Mouse (Mus musculus) embryo, embryonic 10 days (tissue): ENCODE measurements around the gene Ttc39a.
"Not testable (repeated sequence)": the region's sequence is repeated elsewhere in the genome, so short reads cannot be mapped to it uniquely, and the experiment has no call there.

ENCODE experiments used
- DNase-seq: peaks from one replicate; pipeline ENCODE4 v3.0.0-alpha.2; 2015; ENCODE audit warnings: low spot score

The Ttc39a gene

DNA sequence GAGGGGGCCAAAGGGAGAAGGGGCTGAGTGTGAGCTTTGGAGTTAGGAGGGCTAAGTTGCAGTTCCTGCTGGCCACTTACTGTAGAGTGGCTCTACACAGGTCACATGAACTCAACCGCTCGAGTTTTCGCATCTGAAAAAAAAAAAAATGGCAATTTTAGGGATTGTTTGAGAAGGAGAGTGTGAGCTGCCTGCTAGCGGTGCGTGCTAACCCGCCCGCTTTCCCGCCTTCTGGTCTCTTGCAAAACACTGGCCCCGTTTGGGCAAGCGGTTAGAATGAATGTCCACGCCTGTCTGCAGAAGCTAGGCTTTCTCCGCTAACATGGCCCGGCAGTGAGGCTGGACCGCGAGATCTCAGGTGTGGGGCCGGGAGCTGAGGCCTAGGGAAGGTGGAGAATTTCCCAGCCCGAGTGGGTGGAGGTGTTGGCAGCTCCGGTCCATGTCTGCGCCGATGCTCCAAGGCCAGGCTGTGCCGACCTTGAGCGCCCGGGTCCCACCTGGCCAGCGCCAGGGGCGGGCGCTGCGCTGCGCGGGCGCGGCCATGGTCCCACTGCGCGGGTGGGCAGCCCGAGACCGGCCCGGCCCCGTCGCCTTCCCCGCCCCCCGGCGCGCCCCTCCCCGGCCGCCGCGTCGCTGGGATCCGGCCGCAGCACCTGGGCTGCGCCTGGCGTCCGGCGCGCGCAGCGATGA lies at the start of gene Ttc39a:
TSS of gene Ttc39a (plus strand) at position 138 of the 690 bp plus-strand sequence.
- DNase-seq: peak; percentile 62

DNA sequence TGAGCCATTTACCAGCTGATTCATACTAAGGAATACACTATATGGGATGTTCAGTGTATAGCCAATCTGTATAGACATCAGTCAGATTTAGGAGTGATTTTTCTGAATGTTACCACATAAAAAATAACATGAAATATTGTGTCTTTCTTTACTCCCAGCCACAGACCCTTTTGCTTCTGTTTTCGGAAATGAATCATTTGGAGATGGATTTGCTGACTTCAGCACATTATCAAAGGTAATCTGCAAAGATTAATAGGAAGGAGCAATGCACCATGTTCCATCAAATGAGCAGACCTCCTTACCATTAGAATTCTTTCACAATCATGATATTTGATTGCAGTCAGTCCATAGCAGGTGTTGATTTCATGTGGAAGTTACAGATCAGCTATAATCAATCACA lies 28.3 kb upstream of the Ttc39a start:
- DNase-seq: no peak

DNA sequence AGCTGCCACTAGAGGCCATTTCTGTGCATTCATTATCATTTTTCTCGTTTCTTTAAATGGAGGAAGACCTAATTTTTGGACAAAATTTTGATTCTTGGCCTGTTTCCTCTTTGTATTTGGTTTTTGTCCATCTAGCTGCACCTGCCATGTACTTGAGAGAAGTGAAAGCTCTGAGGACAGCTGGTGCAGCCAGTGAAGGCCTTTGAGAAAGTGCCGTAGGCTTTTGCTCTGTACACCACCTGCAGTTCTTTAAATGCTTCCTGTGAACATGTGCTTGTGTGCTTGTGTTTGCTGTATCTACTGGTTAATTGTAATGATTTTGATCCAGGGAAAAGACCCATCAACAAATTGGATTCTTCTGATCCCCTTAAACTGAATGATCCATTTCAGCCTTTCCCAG lies 24.0 kb upstream of the Ttc39a start:
- DNase-seq: no peak

DNA sequence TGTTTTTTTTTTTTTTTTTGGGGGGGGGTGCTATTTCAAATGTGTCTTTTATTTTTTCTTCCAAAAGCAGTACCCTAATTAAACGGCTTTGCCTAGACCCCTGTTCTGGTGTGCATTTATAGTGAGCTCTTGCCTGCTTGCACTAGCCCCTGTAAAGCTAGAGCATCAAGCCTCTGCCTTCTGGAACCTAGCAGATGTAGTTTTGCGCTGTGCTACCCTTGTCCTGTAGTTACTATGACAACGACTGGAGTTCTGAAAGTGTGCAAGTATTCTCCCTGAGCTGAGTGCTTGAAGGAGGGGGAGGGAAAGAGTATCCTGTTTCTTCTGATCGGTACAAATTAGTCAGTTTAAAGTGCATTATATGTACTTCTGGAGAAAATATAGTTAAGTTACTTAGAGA lies 20.8 kb upstream of the Ttc39a start:
- DNase-seq: peak; percentile 59

GRCm38 (mm10) chr4:109393229-109393779 lies 13.1 kb upstream of the Ttc39a start:
- no peak for DNase-seq

DNA sequence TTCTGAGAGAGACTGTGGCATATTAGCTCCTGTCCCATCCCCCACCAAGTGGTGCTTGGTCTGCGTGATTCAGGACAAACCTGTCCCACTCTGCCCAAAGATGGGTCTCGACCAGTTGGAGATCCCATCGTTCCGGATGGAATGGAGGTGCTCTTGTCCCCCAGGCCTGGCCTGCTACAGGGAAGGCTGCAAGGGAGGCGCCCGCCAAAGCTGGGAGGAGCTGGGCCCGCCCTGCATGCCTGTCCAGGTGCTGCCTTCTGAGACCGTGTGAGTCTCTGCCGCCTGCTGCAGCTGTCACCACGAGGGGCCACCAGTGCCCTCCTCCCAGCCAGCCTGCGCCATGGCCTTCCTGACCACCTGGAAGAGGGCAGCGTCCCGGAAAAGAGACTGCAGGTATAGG lies 12.5 kb upstream of the Ttc39a start:
- DNase-seq: peak; percentile 12

GRCm38 (mm10) chr4:109394314-109395074 lies 11.9 kb upstream of the Ttc39a start:
- no peak for DNase-seq

GRCm38 (mm10) chr4:109400366-109400980 lies 6.0 kb upstream of the Ttc39a start:
- no peak for DNase-seq

DNA sequence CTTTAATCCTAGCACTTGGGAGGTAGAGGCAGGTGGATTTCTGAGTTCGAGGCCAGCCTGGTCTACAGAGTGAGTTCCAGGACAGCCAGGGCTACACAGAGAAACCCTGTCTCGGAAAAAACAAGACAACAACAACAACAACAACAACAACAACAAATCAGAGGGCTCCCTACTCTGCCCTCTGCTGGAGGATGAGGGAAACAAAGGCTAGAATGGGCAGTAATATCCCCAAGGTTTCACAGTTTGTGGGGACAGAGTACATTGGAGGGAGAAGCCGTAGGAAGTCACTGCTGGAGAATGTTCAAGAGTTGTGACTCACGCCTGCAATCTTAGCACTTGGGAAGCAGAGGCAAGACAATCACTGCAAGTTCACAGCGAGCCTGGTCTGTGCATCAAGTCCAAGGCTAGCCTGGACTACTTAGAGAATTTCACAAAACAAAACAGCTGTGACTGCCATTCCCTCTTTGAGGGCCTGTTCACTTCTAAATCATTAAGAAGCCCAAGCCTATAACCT lies 5.2 kb upstream of the Ttc39a start:
- no peak for DNase-seq

DNA sequence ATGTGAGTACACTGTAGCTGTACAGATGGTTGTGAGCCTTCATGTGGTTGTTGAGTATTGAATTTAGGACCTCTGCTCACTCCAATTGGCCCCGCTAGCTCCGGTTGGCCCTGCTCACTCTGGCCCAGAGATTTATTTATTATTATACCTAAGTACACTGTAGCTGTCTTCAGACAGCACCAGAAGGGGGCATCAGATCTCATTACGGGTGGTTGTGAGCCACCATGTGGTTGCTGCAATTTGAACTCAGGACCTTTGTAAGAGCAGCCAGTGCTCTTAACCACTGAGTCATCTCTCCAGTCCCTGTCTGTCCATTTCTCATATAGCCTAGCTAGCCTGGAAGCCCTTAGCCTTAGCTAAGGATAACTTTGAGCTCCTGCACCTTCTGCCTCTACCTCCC lies 1.5 kb upstream of the Ttc39a start:
- DNase-seq: not testable (repeated sequence)

DNA sequence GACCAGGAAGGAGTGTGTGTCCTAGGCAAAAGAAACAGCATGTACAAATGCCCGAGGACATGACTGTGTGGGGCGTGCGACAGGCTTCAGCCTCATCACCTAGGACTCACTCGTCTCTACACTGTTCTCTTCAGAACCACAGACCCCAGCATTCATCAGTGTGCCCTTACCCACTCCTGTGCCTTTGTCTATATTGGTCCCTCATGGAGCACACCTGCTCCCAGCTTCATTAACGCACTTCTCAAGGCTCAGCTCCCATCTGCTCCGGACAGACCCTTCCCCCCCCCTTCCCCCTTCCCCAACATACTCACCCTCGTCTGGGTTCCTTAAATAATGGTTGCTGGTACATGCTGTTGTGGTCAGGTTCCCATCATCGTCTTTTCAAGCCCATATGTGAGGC lies 1.0 kb upstream of the Ttc39a start:
- no peak for DNase-seq

- peak; percentile 75 for DNase-seq
Measured at GRCm38 (mm10) chr4:109406054-109406485, 353 bp upstream of the Ttc39a start.

DNA sequence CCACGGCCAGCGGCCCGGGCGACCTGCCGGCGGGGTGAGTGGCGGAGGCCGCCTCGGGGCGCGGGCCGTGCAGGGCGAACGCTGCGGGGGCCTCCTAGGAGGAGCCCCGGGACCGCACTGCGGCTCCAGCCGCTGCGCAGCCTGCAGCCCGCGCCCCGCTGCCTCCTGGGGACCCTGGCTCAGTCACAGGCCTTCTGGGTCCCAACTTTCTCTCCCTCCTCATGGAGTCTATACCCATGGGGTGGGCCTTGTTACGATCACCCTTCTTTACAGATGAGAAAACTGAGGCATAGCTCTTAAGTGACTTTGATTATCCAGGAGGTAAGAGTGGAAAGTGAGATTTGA lies 725 bp downstream of the Ttc39a start:
- DNase-seq: no peak

GRCm38 (mm10) chr4:109407701-109408485 lies 1.5 kb downstream of the Ttc39a start:
- no peak for DNase-seq

DNA sequence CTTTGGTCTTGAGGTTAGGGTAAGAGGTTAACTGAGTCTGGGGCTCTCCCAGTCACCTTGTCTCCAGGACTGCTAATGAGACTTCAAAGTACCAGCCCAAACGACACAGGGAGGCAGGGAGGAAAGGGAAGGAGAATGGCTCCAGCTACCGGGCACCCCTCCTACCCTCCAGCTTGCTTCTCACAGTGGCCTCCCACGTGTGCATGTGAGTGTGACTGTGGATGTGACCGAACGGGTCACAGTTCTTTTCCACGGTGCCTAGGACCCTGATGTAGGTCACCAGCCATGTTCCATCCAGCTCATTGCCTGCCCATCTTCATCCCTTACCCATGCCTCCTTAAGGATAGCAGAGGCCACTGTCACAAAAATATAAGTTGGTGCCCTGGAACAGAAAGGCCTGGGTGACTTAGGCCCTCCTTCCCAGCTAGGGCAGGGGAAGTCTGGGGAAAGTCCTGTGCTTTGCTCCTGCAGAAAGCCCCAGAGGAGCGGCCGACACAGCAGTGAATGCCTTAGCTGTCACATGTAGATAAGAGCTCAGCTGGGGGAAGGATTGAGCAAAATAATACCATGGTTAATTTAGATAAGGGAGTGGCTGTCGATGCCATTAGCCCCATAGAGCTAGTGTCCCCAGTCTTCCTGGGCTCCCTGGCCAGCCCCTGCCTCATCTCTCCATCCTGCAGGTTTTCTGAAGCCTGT lies 4.4 kb downstream of the Ttc39a start:
- DNase-seq: no peak

- DNase-seq: no peak
Measured at GRCm38 (mm10) chr4:109411377-109411967, 5.0 kb downstream of the Ttc39a start.

DNA sequence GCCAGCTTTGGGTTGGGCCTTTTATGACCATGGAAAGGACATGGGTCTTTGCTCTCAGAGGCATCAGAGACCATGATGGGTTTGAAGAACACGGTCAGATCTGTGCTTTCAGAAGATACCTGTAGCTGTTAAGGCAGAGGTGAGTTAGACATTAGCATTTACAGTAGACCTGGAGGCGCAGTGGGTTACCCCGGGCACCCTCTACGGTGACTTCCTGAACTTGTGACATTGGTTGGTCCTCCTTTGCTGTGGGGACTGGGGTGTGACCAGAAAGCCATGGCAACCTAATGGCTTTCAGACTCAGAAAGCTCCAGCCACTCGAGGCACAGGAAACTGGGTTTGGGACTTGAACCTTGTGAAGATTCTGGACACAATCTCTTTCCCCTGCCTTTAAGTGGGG lies 5.8 kb downstream of the Ttc39a start:
- DNase-seq: no peak

- DNase-seq: no peak
Measured at GRCm38 (mm10) chr4:109417998-109418397, 11.6 kb downstream of the Ttc39a start.

- no peak for DNase-seq
Measured at GRCm38 (mm10) chr4:109419017-109419416, 12.6 kb downstream of the Ttc39a start.

- no peak for DNase-seq
Measured at GRCm38 (mm10) chr4:109419563-109419962, 13.1 kb downstream of the Ttc39a start.
